Mouse (Mus musculus): ENCODE measurements at regions not wholly inside any gene's neighbourhood (a gene's known extent, or its start where the extent isn't known, plus 50 kb on each side); places are given as distances from the start of the nearest gene placed in this dataset.

DNA sequence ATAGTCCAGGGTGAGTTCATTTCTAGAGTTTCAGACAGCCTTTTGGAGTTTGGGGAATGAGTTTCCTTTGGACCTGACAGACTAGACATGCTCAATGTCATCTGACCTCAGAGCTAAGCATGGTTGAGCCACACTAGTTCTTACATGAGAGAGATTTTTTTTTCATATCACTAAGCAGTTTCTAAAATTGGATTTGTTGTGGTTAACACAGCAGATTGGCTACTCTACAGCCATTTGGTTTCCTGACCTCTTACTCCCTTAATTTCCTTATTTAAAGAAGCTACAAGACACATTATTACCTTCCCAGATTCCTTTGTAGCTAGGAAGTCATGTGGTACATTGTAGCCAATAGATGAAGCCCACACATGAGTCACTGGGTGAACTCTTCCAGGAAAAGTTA, 98.5 kb upstream of the Prr23a1 start:
- no peak overlapping the region for H3K27ac ChIP-seq (ENCODE audit: insufficient read depth, low read depth)
- H3K27me3 ChIP-seq (replicated peaks), result peaks cover 16% of the 10 kb centered on the region
- no peak for DNase-seq (ENCODE audit: extremely low read depth)
- H3K4me3 ChIP-seq (replicated peaks in 1 of 3; ENCODE audit: low read depth in 2 of 3, low read length in 2 of 3, poor library complexity in 1 of 3), result no peak overlapping the region
- dilution Hi-C loops (cut with MboI; ENCODE audit: extremely low pct_ligation_motif_present, extremely low pct_unique_long_range_greater_than_20kb, low sequenced_read_pairs) (no loop called here), in situ Hi-C loops (cut with MboI; ENCODE audit: low pct_ligation_motif_present, low pct_unique_long_range_greater_than_20kb, low sequenced_read_pairs) (no loop called here)
- H3K79me2 ChIP-seq (replicated peaks; ENCODE audit: control insufficient read depth, extremely low read depth, insufficient read depth, poor library complexity, severe bottlenecking), result no peaks in the 10 kb centered on the region
- no peak overlapping the region for H3K4me2 ChIP-seq (ENCODE audit: insufficient read depth, low read depth, poor library complexity, severe bottlenecking)
- no peak overlapping the region for H3K9ac ChIP-seq (ENCODE audit: insufficient read depth, low read depth)
- no peak for TF ChIP-seq MAX (IDR thresholded peaks at IDR 0.05; ENCODE audit: low read length)
- no peak for TF ChIP-seq UBTF (IDR thresholded peaks at IDR 0.05; ENCODE audit: low read depth, low read length)
- TF ChIP-seq MAZ (IDR thresholded peaks at IDR 0.05; ENCODE audit: low read depth, low read length), result no peak
- TF ChIP-seq NELFE (IDR thresholded peaks at IDR 0.05; ENCODE audit: low read depth, low read length), result no peak
- no peak for TF ChIP-seq SIN3A (IDR thresholded peaks at IDR 0.05; ENCODE audit: low read length)
- no peak for TF ChIP-seq ZKSCAN1 (IDR thresholded peaks at IDR 0.05; ENCODE audit: borderline replicate concordance, low read depth, low read length)
- no peak for TF ChIP-seq USF2 (conservative IDR thresholded peaks at IDR 0.05; ENCODE audit: low read depth, low read length)
- TF ChIP-seq RAD21 (IDR thresholded peaks at IDR 0.05; ENCODE audit: low read depth, low read length), result no peak
- no peak for TF ChIP-seq POLR2A (IDR thresholded peaks at IDR 0.05; ENCODE audit: low read depth, low read length)
- no peaks in the 10 kb centered on the region for H3K4me1 ChIP-seq (ENCODE audit: control insufficient read depth in 1 of 2, insufficient read depth in 2 of 2)
- no peaks in the 10 kb centered on the region for H3K9me3 ChIP-seq (replicated peaks; ENCODE audit: low read length)
- no peaks in the 10 kb centered on the region for H3K36me3 ChIP-seq (replicated peaks in 1 of 2; ENCODE audit: control insufficient read depth in 1 of 2, insufficient read depth in 1 of 2, low read length in 1 of 2)

DNA sequence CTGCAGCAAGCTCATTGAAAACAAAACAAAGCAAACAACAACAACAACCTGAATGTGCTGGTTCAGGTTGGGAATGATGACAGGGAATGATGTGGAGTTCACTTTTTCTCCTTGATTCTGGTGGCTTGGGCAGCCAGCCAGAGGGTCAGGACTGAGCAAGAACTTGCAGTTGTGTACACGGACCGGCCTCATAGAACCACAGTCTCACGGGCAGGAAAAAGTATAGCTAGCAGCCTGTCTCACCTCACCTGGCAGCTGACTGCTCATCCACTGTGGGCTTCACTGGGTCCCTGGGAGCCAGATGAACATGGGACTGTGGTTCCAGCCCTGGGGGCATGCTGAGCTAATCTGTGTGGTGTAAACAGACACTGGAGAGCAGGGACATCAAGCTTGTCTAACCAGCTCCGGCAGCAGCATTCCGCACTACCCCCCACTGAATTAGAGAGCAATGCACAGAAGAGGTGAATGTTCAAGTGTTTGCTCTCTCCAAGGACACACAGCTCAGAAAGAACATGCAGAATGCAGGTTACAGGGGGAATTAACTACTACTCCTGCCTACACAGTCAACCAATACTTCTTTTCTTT, 114.9 kb upstream of the Prr23a1 start:
- Histone ChIP-seq H3K4me2 (ENCODE audit: insufficient read depth, low read depth, poor library complexity, severe bottlenecking) (no peak overlapping the region), H3K36me3 (replicated peaks in 1 of 2; ENCODE audit: control insufficient read depth in 1 of 2, insufficient read depth in 1 of 2, low read length in 1 of 2) (no peaks in the 10 kb centered on the region), H3K9ac (ENCODE audit: insufficient read depth, low read depth) (no peak overlapping the region), H3K9me3 (replicated peaks; ENCODE audit: low read length) (peaks cover 8% of the 10 kb centered on the region), H3K4me3 (replicated peaks in 1 of 3; ENCODE audit: low read depth in 2 of 3, low read length in 2 of 3, poor library complexity in 1 of 3) (no peak overlapping the region), H3K27me3 (replicated peaks) (peaks cover 8% of the 10 kb centered on the region), H3K4me1 (ENCODE audit: control insufficient read depth in 1 of 2, insufficient read depth in 2 of 2) (peaks cover 2 to 7% of the 10 kb centered on the region in 2 experiments; a peak in 3 of 4 replicates), H3K79me2 (replicated peaks; ENCODE audit: control insufficient read depth, extremely low read depth, insufficient read depth, poor library complexity, severe bottlenecking) (no peaks in the 10 kb centered on the region), H3K27ac (ENCODE audit: insufficient read depth, low read depth) (no peak overlapping the region)
- DNase-seq (ENCODE audit: extremely low read depth), result no peak
- TF ChIP-seq ZMIZ1 (IDR thresholded peaks at IDR 0.05; ENCODE audit: low read depth, low read length), result no peak
- TF ChIP-seq MYC (IDR thresholded peaks at IDR 0.05; ENCODE audit: low read depth, low read length), result no peak
- no peak for TF ChIP-seq IRF4 (IDR thresholded peaks at IDR 0.05; ENCODE audit: low read depth, low read length)
- no peak for TF ChIP-seq BHLHE40 (IDR thresholded peaks at IDR 0.05; ENCODE audit: low read depth, low read length)
- TF ChIP-seq CHD1 (IDR thresholded peaks at IDR 0.05; ENCODE audit: low read depth, low read length), result no peak
- no peak for TF ChIP-seq JUND (conservative IDR thresholded peaks at IDR 0.05; ENCODE audit: low read depth, low read length)
- TF ChIP-seq USF2 (conservative IDR thresholded peaks at IDR 0.05; ENCODE audit: low read depth, low read length), result no peak
- TF ChIP-seq POLR2AphosphoS2 (IDR thresholded peaks at IDR 0.05; ENCODE audit: low read depth, low read length), result no peak
- TF ChIP-seq POLR2A (IDR thresholded peaks at IDR 0.05; ENCODE audit: low read depth, low read length), result no peak
- TF ChIP-seq MAFK (IDR thresholded peaks at IDR 0.05; ENCODE audit: insufficient replicate concordance, low read length), result no peak
- no peak for TF ChIP-seq MAZ (IDR thresholded peaks at IDR 0.05; ENCODE audit: low read depth, low read length)
- no peak for TF ChIP-seq CTCF (conservative IDR thresholded peaks at IDR 0.05 in 1 of 2, IDR thresholded peaks at IDR 0.05 in 1 of 2; ENCODE audit: low read depth in 2 of 2, low read length in 2 of 2)
- TF ChIP-seq ZKSCAN1 (IDR thresholded peaks at IDR 0.05; ENCODE audit: borderline replicate concordance, low read depth, low read length), result no peak
- TF ChIP-seq MAX (IDR thresholded peaks at IDR 0.05; ENCODE audit: low read length), result no peak
- TF ChIP-seq ZC3H11A (IDR thresholded peaks at IDR 0.05; ENCODE audit: low read depth, low read length), result no peak
- no peak for TF ChIP-seq NELFE (IDR thresholded peaks at IDR 0.05; ENCODE audit: low read depth, low read length)
- no peak for TF ChIP-seq ELF1 (IDR thresholded peaks at IDR 0.05; ENCODE audit: low read depth, low read length)
- TF ChIP-seq MXI1 (IDR thresholded peaks at IDR 0.05; ENCODE audit: low read depth, low read length), result no peak
- no peak for TF ChIP-seq PAX5 (IDR thresholded peaks at IDR 0.05; ENCODE audit: low read length)
- no peak for TF ChIP-seq CHD2 (IDR thresholded peaks at IDR 0.05; ENCODE audit: low read length)
- in situ Hi-C loops (cut with MboI; ENCODE audit: low pct_ligation_motif_present, low pct_unique_long_range_greater_than_20kb, low sequenced_read_pairs) (no loop called here), dilution Hi-C loops (cut with MboI; ENCODE audit: extremely low pct_ligation_motif_present, extremely low pct_unique_long_range_greater_than_20kb, low sequenced_read_pairs) (no loop called here)
